Mouse (Mus musculus) hindbrain, embryonic 12.5 days (tissue): Measurements from ENCODE around the gene Pet100. TPM values are rescaled to one million over a fixed set of nuclear protein-coding genes. Genes with fewer than 3 reads are reported as not detected.
A peak's percentile ranks its signal among the peaks of the same experiment; 100 is the strongest.

Experiments
- ATAC-seq: fragments of 200-750 bp; cut with Nextera tagmentation; 2 replicates; pipeline ENCODE4 v1.8.0; 2017; ENCODE audit warnings: moderate TSS enrichment; ENCODE audit not compliant: low FRiP score
- H3K27ac ChIP-seq: fragments of 300-500 bp; sonication (generic); 2 replicates; pipeline ENCODE4 v1.5.1; 2016; ENCODE audit warnings: mild to moderate bottlenecking
- H3K27me3 ChIP-seq: fragments of 300-500 bp; sonication (generic); 2 replicates; pipeline ENCODE4 v1.6.1; 2016; ENCODE audit warnings: mild to moderate bottlenecking
- H3K36me3 ChIP-seq: fragments of 300-500 bp; sonication (generic); 2 replicates; pipeline ENCODE4 v1.6.1; 2016; ENCODE audit warnings: mild to moderate bottlenecking
- H3K4me1 ChIP-seq: fragments of 300-500 bp; sonication (generic); 2 replicates; pipeline ENCODE4 v1.6.1; 2016
- H3K4me2 ChIP-seq: fragments of 300-500 bp; sonication (generic); replicated peaks from 2 replicates; pipeline ENCODE4 v1.6.1; 2016; ENCODE audit warnings: mild to moderate bottlenecking
- H3K4me3 ChIP-seq: fragments of 300-500 bp; sonication (generic); 2 replicates; pipeline ENCODE4 v1.5.1; 2016; ENCODE audit warnings: mild to moderate bottlenecking
- H3K9ac ChIP-seq: fragments of 300-500 bp; sonication (generic); 2 replicates; pipeline ENCODE4 v1.6.1; 2016; ENCODE audit warnings: mild to moderate bottlenecking, moderate library complexity
- H3K9me3 ChIP-seq: fragments of 300-500 bp; sonication (generic); replicated peaks from 2 replicates; pipeline ENCODE4 v1.6.1; 2016; ENCODE audit warnings: mild to moderate bottlenecking
- WGBS: fragments of 180-500 bp; shearing (Covaris S2); methylation state at CpG from one replicate; pipeline ENCODE4 v1.1.7; 2016; 5-methylcytosine and 5-hydroxymethylcytosine counted together
- polyA plus RNA-seq: library from polyadenylated mRNA; unstranded; fragments of >200 nt; fragmentation: Nextera tagmentation; extraction: Ambion mirVana; gene quantifications from 2 replicates; pipeline ENCODE4 v1.2.1, GENCODE M21; 2016

Pet100 gene
- polyA plus RNA-seq, 1 experiment from 2014 or later, result 116 TPM

GRCm38 (mm10) chr8:3630647-3631477, 9.5 kb downstream of the Pet100 start, which contains the start of gene Stxbp2:
Gene Stxbp2 (plus strand): TSS chr8:3630955.
- peaks cover 20% of the 10 kb centered on the region for H3K27me3 ChIP-seq
- peak within 1 kb of the TSS; percentile 59 for H3K9ac ChIP-seq
- peaks cover 7% of the 10 kb centered on the region; the same call in 1 of the 2 replicates for H3K4me1 ChIP-seq
- H3K4me2 ChIP-seq, result peak within 1 kb of the TSS; percentile 85
- ATAC-seq, result peak; percentile 70
- no peaks in the 10 kb centered on the region for H3K36me3 ChIP-seq
- no peak within 1 kb of the TSS for H3K27ac ChIP-seq
- H3K9me3 ChIP-seq, result no peaks in the 10 kb centered on the region
- WGBS, result 6% methylated on average over 47 of the region's 47 CpGs
- H3K4me3 ChIP-seq, result peak within 1 kb of the TSS; percentile 47

GRCm38 (mm10) chr8:3631478-3631875, 10.1 kb downstream of the Pet100 start:
- peaks cover 20% of the 10 kb centered on the region for H3K27me3 ChIP-seq
- no peaks in the 10 kb centered on the region for H3K36me3 ChIP-seq
- H3K27ac ChIP-seq, result no peak overlapping the region
- no peaks in the 10 kb centered on the region for H3K9me3 ChIP-seq
- H3K4me1 ChIP-seq, result peaks cover 7% of the 10 kb centered on the region; the same call in 1 of the 2 replicates
- WGBS, result 19% methylated on average over 8 of the region's 8 CpGs
- H3K9ac ChIP-seq, result peak overlapping the region; percentile 59
- peak overlapping the region; percentile 47 for H3K4me3 ChIP-seq
- H3K4me2 ChIP-seq, result peak overlapping the region; percentile 85
- ATAC-seq, result no peak; the same call in 1 of the 2 replicates

- Histone ChIP-seq H3K27me3 (no peaks in the 10 kb centered on the region), H3K4me1 (no peaks in the 10 kb centered on the region), H3K27ac (no peak overlapping the region), H3K36me3 (no peaks in the 10 kb centered on the region), H3K4me3 (no peak overlapping the region), H3K9ac (no peak overlapping the region), H3K4me2 (no peak overlapping the region), H3K9me3 (no peaks in the 10 kb centered on the region)
- 29% methylated on average over 5 of the region's 5 CpGs for WGBS
- no peak for ATAC-seq
These were observed 24.5 kb downstream of the Pet100 start for GRCm38 (mm10) chr8:3645804-3646203.

GRCm38 (mm10) chr8:3646824-3647531, 25.6 kb downstream of the Pet100 start:
- H3K36me3 ChIP-seq, result no peaks in the 10 kb centered on the region
- no peaks in the 10 kb centered on the region for H3K4me1 ChIP-seq
- WGBS, result 84% methylated on average over 6 of the region's 6 CpGs
- H3K9ac ChIP-seq, result no peak overlapping the region
- no peak for ATAC-seq
- no peak overlapping the region for H3K27ac ChIP-seq
- H3K27me3 ChIP-seq, result no peaks in the 10 kb centered on the region
- H3K9me3 ChIP-seq, result no peaks in the 10 kb centered on the region
- no peak overlapping the region for H3K4me2 ChIP-seq
- H3K4me3 ChIP-seq, result no peak overlapping the region

- Histone ChIP-seq H3K9me3 (no peaks in the 10 kb centered on the region), H3K9ac (no peak overlapping the region), H3K4me1 (no peaks in the 10 kb centered on the region), H3K4me3 (no peak overlapping the region), H3K36me3 (no peaks in the 10 kb centered on the region), H3K4me2 (no peak overlapping the region), H3K27me3 (no peaks in the 10 kb centered on the region), H3K27ac (no peak overlapping the region)
- no peak for ATAC-seq
- WGBS, result 77% methylated on average over 4 of the region's 4 CpGs
These were observed 26.2 kb downstream of the Pet100 start for GRCm38 (mm10) chr8:3647561-3647960.

- H3K27me3 ChIP-seq, result no peaks in the 10 kb centered on the region
- no peak overlapping the region for H3K9ac ChIP-seq
- H3K4me2 ChIP-seq, result no peak overlapping the region
- no peak overlapping the region for H3K27ac ChIP-seq
- H3K4me3 ChIP-seq, result no peak overlapping the region
- no peaks in the 10 kb centered on the region for H3K36me3 ChIP-seq
- 64% methylated on average over 2 of the region's 2 CpGs for WGBS
- no peak for ATAC-seq
- H3K4me1 ChIP-seq, result no peaks in the 10 kb centered on the region
- no peaks in the 10 kb centered on the region for H3K9me3 ChIP-seq
These were observed 26.9 kb downstream of the Pet100 start for GRCm38 (mm10) chr8:3648268-3648667.

GRCm38 (mm10) chr8:3648990-3649389, 27.6 kb downstream of the Pet100 start:
- no peak for ATAC-seq

GRCm38 (mm10) chr8:3652845-3653244, 31.5 kb downstream of the Pet100 start:
- peaks cover 7% of the 10 kb centered on the region for H3K4me1 ChIP-seq
- no peak overlapping the region for H3K27ac ChIP-seq
- no peaks in the 10 kb centered on the region for H3K9me3 ChIP-seq
- H3K9ac ChIP-seq, result no peak overlapping the region
- no peaks in the 10 kb centered on the region for H3K36me3 ChIP-seq
- no peaks in the 10 kb centered on the region for H3K27me3 ChIP-seq
- no peak overlapping the region for H3K4me3 ChIP-seq
- ATAC-seq, result no peak
- H3K4me2 ChIP-seq, result no peak overlapping the region
- 66% methylated on average over 3 of the region's 3 CpGs for WGBS

More at GRCm38 (mm10) chr8:3648990-3649389, 27.6 kb downstream of the Pet100 start:
- Histone ChIP-seq H3K4me2 (no peak overlapping the region), H3K27me3 (no peaks in the 10 kb centered on the region), H3K9me3 (no peaks in the 10 kb centered on the region), H3K4me3 (no peak overlapping the region), H3K9ac (no peak overlapping the region), H3K4me1 (no peaks in the 10 kb centered on the region), H3K27ac (no peak overlapping the region), H3K36me3 (no peaks in the 10 kb centered on the region)
- 36% methylated on average over 1 of the region's 1 CpGs for WGBS

- no peaks in the 10 kb centered on the region for H3K36me3 ChIP-seq
- H3K9ac ChIP-seq, result no peak overlapping the region
- 74% methylated on average over 11 of the region's 11 CpGs for WGBS
- H3K4me3 ChIP-seq, result no peak overlapping the region
- no peaks in the 10 kb centered on the region for H3K9me3 ChIP-seq
- no peak overlapping the region for H3K4me2 ChIP-seq
- H3K27me3 ChIP-seq, result no peaks in the 10 kb centered on the region
- H3K4me1 ChIP-seq, result peaks cover 7% of the 10 kb centered on the region
- H3K27ac ChIP-seq, result no peak overlapping the region
- peak; percentile 23; the same call in 1 of the 2 replicates for ATAC-seq
These were observed 33.6 kb downstream of the Pet100 start for GRCm38 (mm10) chr8:3654726-3655508.

GRCm38 (mm10) chr8:3655526-3655925, 34.2 kb downstream of the Pet100 start, which contains the start of gene Retn:
Gene Retn (plus strand): TSS chr8:3655770.
- no peaks in the 10 kb centered on the region for H3K36me3 ChIP-seq
- H3K4me2 ChIP-seq, result no peak within 1 kb of the TSS
- ATAC-seq, result no peak
- H3K27ac ChIP-seq, result no peak within 1 kb of the TSS
- H3K9me3 ChIP-seq, result no peaks in the 10 kb centered on the region
- no peak within 1 kb of the TSS for H3K4me3 ChIP-seq
- peaks cover 7% of the 10 kb centered on the region for H3K4me1 ChIP-seq
- no peak within 1 kb of the TSS for H3K9ac ChIP-seq
- WGBS, result 69% methylated on average over 3 of the region's 3 CpGs
- H3K27me3 ChIP-seq, result no peaks in the 10 kb centered on the region

GRCm38 (mm10) chr8:3656725-3657381, 35.5 kb downstream of the Pet100 start:
- H3K4me3 ChIP-seq, result no peak overlapping the region
- peak overlapping the region; percentile 30 for H3K4me2 ChIP-seq
- H3K9ac ChIP-seq, result peak overlapping the region; percentile 32; the same call in 1 of the 2 replicates
- H3K4me1 ChIP-seq, result peaks cover 7% of the 10 kb centered on the region
- H3K36me3 ChIP-seq, result no peaks in the 10 kb centered on the region
- no peaks in the 10 kb centered on the region for H3K9me3 ChIP-seq
- no peak overlapping the region for H3K27ac ChIP-seq
- 25% methylated on average over 7 of the region's 7 CpGs for WGBS
- H3K27me3 ChIP-seq, result no peaks in the 10 kb centered on the region
- ATAC-seq, result no peak
